15 mouse cellular contexts compared by ENCODE assay signal in genomic region chr17:64398114-64398692, GRCm38 (mm10).
DNase-seq lines count a peak whose midpoint lies in the region; ATAC-seq lines count a peak whose summit lies in the region.
"Had no signal": no experiment of that assay in that cellular context is flagged by ENCODE, and none has a peak within 500 bp of the region (broad histone marks: within the 10 kb centered on the region; RNA-seq: fewer than 3 reads in every experiment).

No protein-coding gene starts in this region.

- H3K27me3 ChIP-seq in kidney, embryonic 14.5 days (ENCODE audit: control insufficient read depth, insufficient read depth, low read length), result no peaks in the 10 kb centered on the region
- no peaks in the 10 kb centered on the region for H3K27me3 ChIP-seq in stomach, embryonic 14.5 days (ENCODE audit: control insufficient read depth, insufficient read depth, low read length)
- H3K27me3 ChIP-seq: intestine, embryonic 15.5 days; limb, embryonic 12.5 days; neural tube, embryonic 13.5 days had no signal

- no peak overlapping the region for H3K27ac ChIP-seq in kidney, embryonic 14.5 days (ENCODE audit: low read depth, low read length)
- H3K27ac ChIP-seq in stomach, embryonic 14.5 days (ENCODE audit: low read length), result no peak overlapping the region
- H3K27ac ChIP-seq: intestine, embryonic 15.5 days; limb, embryonic 12.5 days; macrophage had no signal

- 26% methylated on average over 9 of the region's 9 CpGs for WGBS in kidney, embryonic 14.5 days
- 35% methylated on average over 9 of the region's 9 CpGs for WGBS in stomach, embryonic 14.5 days

- peaks cover 5% of the 10 kb centered on the region; the same call in 1 of the 2 replicates for H3K4me1 ChIP-seq in kidney, embryonic 14.5 days (ENCODE audit: control insufficient read depth, insufficient read depth, low read length)
- no peaks in the 10 kb centered on the region for H3K4me1 ChIP-seq in stomach, embryonic 14.5 days (ENCODE audit: control insufficient read depth, insufficient read depth, low read length)
- H3K4me1 ChIP-seq: intestine, embryonic 15.5 days had no signal

- no peak for DNase-seq in kidney, adult 11 months
- peak; percentile 29 for DNase-seq in adrenal gland, postnatal 10 days
- DNase-seq in kidney, postnatal 14 days, result peak; percentile 14
- DNase-seq in T-cell, adult 2 months (ENCODE audit: low spot score), result no peak
- DNase-seq: cerebellum, adult 18-20 months; heart, postnatal 14 days had no signal

- 0 out of 2 replicates have a peak, but pooled peaks cover under 1% of the 10 kb centered on the region for H3K9me3 ChIP-seq in kidney, embryonic 14.5 days (ENCODE audit: control insufficient read depth, low read length)
- no peaks in the 10 kb centered on the region for H3K9me3 ChIP-seq in stomach, embryonic 14.5 days (ENCODE audit: control insufficient read depth, low read depth, low read length)
- H3K9me3 ChIP-seq: intestine, embryonic 15.5 days; neural tube, embryonic 13.5 days had no signal

- H3K4me2 ChIP-seq in kidney, embryonic 14.5 days (replicated peaks; ENCODE audit: low read depth, low read length), result no peak overlapping the region
- no peak overlapping the region; the same call in 1 of the 2 replicates for H3K4me2 ChIP-seq in stomach, embryonic 14.5 days (replicated peaks; ENCODE audit: low read depth, low read length)

- ATAC-seq in kidney, embryonic 14.5 days (ENCODE audit: low FRiP score, low TSS enrichment), result peak; percentile 81
- peak; percentile 37; the same call in 1 of the 2 replicates for ATAC-seq in stomach, embryonic 14.5 days (ENCODE audit: insufficient number of reproducible peaks, insufficient read depth, low FRiP score, low read depth)
- no peak for ATAC-seq in megakaryocyte progenitor cell, adult 5-6 weeks (replicated peaks; ENCODE audit: poor library complexity)
- ATAC-seq: intestine, embryonic 15.5 days; midbrain, embryonic 16.5 days had no signal

- no peaks in the 10 kb centered on the region for H3K36me3 ChIP-seq in kidney, embryonic 14.5 days (ENCODE audit: control insufficient read depth, insufficient read depth, low read length)
- no peaks in the 10 kb centered on the region for H3K36me3 ChIP-seq in stomach, embryonic 14.5 days (ENCODE audit: control insufficient read depth, insufficient read depth, low read length)
- H3K36me3 ChIP-seq: intestine, embryonic 15.5 days; limb, embryonic 12.5 days; neural tube, embryonic 13.5 days had no signal

- H3K4me3 ChIP-seq in kidney, embryonic 14.5 days (ENCODE audit: low read length), result no peak overlapping the region
- no peak overlapping the region for H3K4me3 ChIP-seq in stomach, embryonic 14.5 days (ENCODE audit: low read depth, low read length)
- H3K4me3 ChIP-seq: erythroblast, embryonic 14.5 days; neural tube, embryonic 13.5 days had no signal

- no peak overlapping the region for H3K9ac ChIP-seq in kidney, embryonic 14.5 days (ENCODE audit: low read depth, low read length)
- no peak overlapping the region for H3K9ac ChIP-seq in stomach, embryonic 14.5 days (replicated peaks; ENCODE audit: low read depth, low read length)
- H3K9ac ChIP-seq: intestine, embryonic 15.5 days; limb, embryonic 12.5 days; neural tube, embryonic 13.5 days had no signal

Comparison
In these comparisons a context has a peak if more than half of its experiments do, and no peak if none do; other contexts are left out.
1. DNase-seq: peak in adrenal gland, postnatal 10 days (single experiment) and kidney, postnatal 14 days (single experiment); none in kidney, adult 11 months (single experiment) and T-cell, adult 2 months (single experiment).